Mouse (Mus musculus): ENCODE data around the gene Prune1.

GRCm38 (mm10) chr3:95285390-95285789 lies 3.5 kb upstream of the Prune1 start:
- TF ChIP-seq POLR2A (IDR thresholded peaks at IDR 0.05; ENCODE audit: control insufficient read depth, extremely low read depth, insufficient read depth, low read length, poor library complexity), result no peak
- TF ChIP-seq CTCF (IDR thresholded peaks at IDR 0.05; ENCODE audit: borderline replicate concordance, control insufficient read depth, extremely low read depth, insufficient read depth, low read length, poor library complexity), result no peak
